Mouse (Mus musculus) stomach, embryonic 14.5 days (tissue): ENCODE measurements around the gene Fam126a. TPM values are rescaled to one million over a fixed set of nuclear protein-coding genes. Genes with fewer than 3 reads are reported as not detected.

Source experiments
- ATAC-seq: fragments of 200-750 bp; cut with Nextera tagmentation; 2 replicates; pipeline ENCODE4 v1.8.0; 2017; ENCODE audit warnings: low read depth, moderate TSS enrichment; ENCODE audit not compliant: insufficient number of reproducible peaks, insufficient read depth, low FRiP score
- H3K27ac ChIP-seq: fragments of 300-500 bp; sonication (generic); 2 replicates; pipeline ENCODE4 v1.5.1; 2014; ENCODE audit warnings: mild to moderate bottlenecking, low read length, moderate library complexity, mixed read lengths
- H3K27me3 ChIP-seq: fragments of 300-500 bp; sonication (generic); 2 replicates; pipeline ENCODE4 v1.6.1; 2014; ENCODE audit warnings: low read length, control low read depth, mixed read lengths; ENCODE audit not compliant: control insufficient read depth, insufficient read depth
- H3K36me3 ChIP-seq: fragments of 300-500 bp; sonication (generic); 2 replicates; pipeline ENCODE4 v1.6.1; 2014; ENCODE audit warnings: mild to moderate bottlenecking, control low read depth, low read length, moderate library complexity, mixed read lengths; ENCODE audit not compliant: control insufficient read depth, insufficient read depth
- H3K4me1 ChIP-seq: fragments of 300-500 bp; sonication (generic); 2 replicates; pipeline ENCODE4 v1.6.1; 2014; ENCODE audit warnings: low read length, control low read depth, mixed read lengths; ENCODE audit not compliant: control insufficient read depth, insufficient read depth
- H3K4me2 ChIP-seq: fragments of 300-500 bp; sonication (generic); replicated peaks from 2 replicates; pipeline ENCODE4 v1.6.1; 2014; ENCODE audit warnings: low read depth, low read length, control low read depth
- H3K4me3 ChIP-seq: fragments of 300-500 bp; sonication (generic); 2 replicates; pipeline ENCODE4 v1.5.1; 2014; ENCODE audit warnings: low read depth, low read length, control low read depth
- H3K9ac ChIP-seq: fragments of 300-500 bp; sonication (generic); replicated peaks from 2 replicates; pipeline ENCODE4 v1.6.1; 2014; ENCODE audit warnings: low read depth, mild to moderate bottlenecking, control low read depth, low read length, moderate library complexity, mixed read lengths
- H3K9me3 ChIP-seq: fragments of 300-500 bp; sonication (generic); 2 replicates; pipeline ENCODE4 v1.6.1; 2016; ENCODE audit warnings: low read depth, low read length, control low read depth; ENCODE audit not compliant: control insufficient read depth
- WGBS: fragments of 180-500 bp; shearing (Covaris S2); extraction: QIAGEN DNeasy Blood & Tissue Kit; methylation state at CpG from one replicate; pipeline ENCODE4 v1.1.7; 2014; 5-methylcytosine and 5-hydroxymethylcytosine counted together
- polyA plus RNA-seq: library from polyadenylated mRNA; unstranded; fragments of >200 nt; fragmentation: Nextera tagmentation; extraction: Ambion mirVana; gene quantifications from 2 replicates; pipeline ENCODE4 v1.2.1, GENCODE M21; 2014

Fam126a gene
- 21.3 and 22.9 TPM in 2 replicates for polyA plus RNA-seq

DNA sequence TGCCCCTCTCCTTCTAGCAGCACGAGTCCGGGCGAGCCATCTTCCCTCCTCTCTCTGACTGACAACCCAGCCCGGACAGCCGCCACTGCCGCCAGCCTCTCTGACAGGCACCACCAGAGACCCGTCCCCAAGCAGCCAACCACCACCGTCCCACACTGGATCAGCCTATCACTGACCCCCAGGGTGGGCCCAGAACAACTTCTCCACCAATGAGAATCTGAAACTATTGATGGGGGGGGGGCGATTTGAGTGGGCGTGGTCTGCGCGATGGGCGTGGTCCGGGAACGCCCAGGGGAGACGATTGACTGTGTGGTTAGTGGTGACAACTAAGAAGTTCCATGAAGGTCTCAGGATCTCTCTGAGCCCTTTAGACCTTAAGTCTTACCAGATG lies at the start of gene Fam126a:
Gene Fam126a (minus strand): TSS at position 112 of the 391 bp plus-strand sequence.
- ATAC-seq = peak; percentile 100
- Histone ChIP-seq H3K9me3 (no peaks in the 10 kb centered on the region), H3K9ac (peak within 1 kb of the TSS; percentile 67), H3K27me3 (no peaks in the 10 kb centered on the region), H3K27ac (peak within 1 kb of the TSS; percentile 69; the same call in 1 of the 2 replicates), H3K4me1 (no peaks in the 10 kb centered on the region), H3K36me3 (no peaks in the 10 kb centered on the region), H3K4me2 (peak within 1 kb of the TSS; percentile 76), H3K4me3 (peak within 1 kb of the TSS; percentile 69)
- under 1% methylated on average over 15 of the region's 16 CpGs for WGBS

DNA sequence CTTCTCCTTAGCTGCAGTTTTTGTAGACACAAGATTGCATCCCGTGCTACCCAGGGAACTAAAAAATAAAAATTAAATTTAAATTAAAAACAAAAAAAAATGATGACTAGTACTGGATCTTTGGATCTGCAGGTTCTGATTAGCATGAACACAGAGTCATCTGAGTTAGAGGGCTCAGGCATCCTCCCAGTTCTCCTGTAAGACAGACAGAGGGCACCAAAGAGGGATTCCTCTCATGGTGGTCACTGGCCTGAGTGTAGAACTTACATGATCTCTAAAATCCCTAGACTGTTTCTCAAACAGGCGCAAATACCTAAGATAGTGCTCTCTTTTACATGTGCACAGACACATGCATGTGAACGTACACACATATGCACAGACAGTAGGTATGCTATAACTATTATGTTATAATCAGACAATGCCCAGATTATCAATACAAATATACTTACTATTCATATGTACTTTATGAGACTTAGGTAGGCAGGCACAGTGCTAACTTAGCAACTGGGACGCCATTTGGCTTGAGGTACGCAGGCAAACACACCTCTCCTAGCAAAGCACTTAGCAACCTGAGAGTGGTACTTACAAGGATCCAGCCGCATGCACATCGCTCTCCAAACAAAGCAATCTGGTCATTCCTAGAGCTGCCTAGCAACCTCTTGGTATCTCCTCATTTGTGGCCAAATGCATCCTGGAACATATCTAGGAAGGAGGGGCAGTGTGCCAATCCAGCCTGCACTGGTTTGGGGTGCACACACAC lies 48.1 kb upstream of the Fam126a start:
- H3K36me3 ChIP-seq = no peaks in the 10 kb centered on the region
- no peak overlapping the region for H3K4me3 ChIP-seq
- no peaks in the 10 kb centered on the region for H3K27me3 ChIP-seq
- ATAC-seq = no peak
- WGBS = 73% methylated on average over 7 of the region's 7 CpGs
- H3K9me3 ChIP-seq = no peaks in the 10 kb centered on the region
- H3K27ac ChIP-seq = no peak overlapping the region
- H3K4me2 ChIP-seq = no peak overlapping the region
- H3K4me1 ChIP-seq = no peaks in the 10 kb centered on the region
- no peak overlapping the region for H3K9ac ChIP-seq

DNA sequence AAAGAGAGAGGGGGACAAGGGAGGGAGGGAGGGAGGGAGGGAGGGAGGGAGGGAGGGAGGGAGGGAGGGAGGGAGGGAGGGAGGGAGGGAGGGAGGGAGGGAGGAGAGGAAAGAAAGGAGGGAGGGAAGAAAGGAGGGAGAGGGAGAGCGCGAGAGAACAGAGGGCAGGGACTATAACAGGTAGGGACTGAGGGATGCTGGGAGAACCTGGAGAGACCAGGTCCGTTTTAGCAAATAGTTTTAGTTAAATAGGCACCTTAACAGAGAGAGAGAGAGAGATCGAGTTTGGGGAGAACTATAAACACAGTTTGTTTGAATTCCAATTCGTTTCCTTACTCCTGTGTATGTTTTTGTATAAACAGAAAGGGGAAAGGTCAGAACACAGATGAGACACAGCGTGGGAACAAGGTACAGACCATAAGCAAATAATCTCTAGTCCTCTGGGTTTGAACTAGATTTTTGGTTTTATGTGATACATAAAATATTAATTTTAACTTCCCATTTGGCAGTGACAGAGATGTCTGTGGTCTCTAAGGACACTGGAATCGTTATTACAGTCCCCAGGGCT lies 47.3 kb upstream of the Fam126a start:
- Histone ChIP-seq H3K4me1 (no peaks in the 10 kb centered on the region), H3K27ac (no peak overlapping the region), H3K9me3 (no peaks in the 10 kb centered on the region), H3K9ac (no peak overlapping the region), H3K27me3 (no peaks in the 10 kb centered on the region), H3K36me3 (no peaks in the 10 kb centered on the region), H3K4me3 (peak overlapping the region; percentile 16; the same call in 1 of the 2 replicates), H3K4me2 (peak overlapping the region; percentile 39; the same call in 1 of the 2 replicates)
- ATAC-seq = no peak
- WGBS = 7% methylated on average over 7 of the region's 7 CpGs

GRCm38 (mm10) chr5:24076986-24077718 lies 46.7 kb upstream of the Fam126a start:
- H3K4me3 ChIP-seq = peak overlapping the region; percentile 16
- H3K4me2 ChIP-seq = peak overlapping the region; percentile 39
- WGBS = under 1% methylated on average over 15 of the region's 15 CpGs
- ATAC-seq = peak; percentile 75; the same call in 1 of the 2 replicates
- H3K27me3 ChIP-seq = no peaks in the 10 kb centered on the region
- H3K36me3 ChIP-seq = no peaks in the 10 kb centered on the region
- no peaks in the 10 kb centered on the region for H3K4me1 ChIP-seq
- no peak overlapping the region for H3K27ac ChIP-seq
- no peaks in the 10 kb centered on the region for H3K9me3 ChIP-seq
- no peak overlapping the region for H3K9ac ChIP-seq

GRCm38 (mm10) chr5:24072031-24072430 lies 41.5 kb upstream of the Fam126a start:
- Histone ChIP-seq H3K9ac (no peak overlapping the region), H3K27me3 (no peaks in the 10 kb centered on the region), H3K4me1 (no peaks in the 10 kb centered on the region), H3K27ac (no peak overlapping the region), H3K4me3 (no peak overlapping the region), H3K4me2 (no peak overlapping the region), H3K36me3 (no peaks in the 10 kb centered on the region), H3K9me3 (no peaks in the 10 kb centered on the region)
- ATAC-seq = no peak
- 74% methylated on average over 6 of the region's 6 CpGs for WGBS

- Histone ChIP-seq H3K9ac (no peak overlapping the region), H3K4me1 (no peaks in the 10 kb centered on the region), H3K27ac (no peak overlapping the region), H3K4me2 (no peak overlapping the region), H3K27me3 (no peaks in the 10 kb centered on the region), H3K36me3 (no peaks in the 10 kb centered on the region), H3K9me3 (no peaks in the 10 kb centered on the region), H3K4me3 (no peak overlapping the region)
- ATAC-seq = no peak
- WGBS = 74% methylated on average over 6 of the region's 6 CpGs
Observed at GRCm38 (mm10) chr5:24068955-24069354, 38.5 kb upstream of the Fam126a start.

- Histone ChIP-seq H3K9ac (no peak overlapping the region), H3K36me3 (no peaks in the 10 kb centered on the region), H3K4me1 (no peaks in the 10 kb centered on the region), H3K4me2 (no peak overlapping the region), H3K9me3 (no peaks in the 10 kb centered on the region), H3K4me3 (no peak overlapping the region), H3K27ac (no peak overlapping the region), H3K27me3 (no peaks in the 10 kb centered on the region)
- WGBS = 70% methylated on average over 4 of the region's 4 CpGs
- no peak for ATAC-seq
Observed at GRCm38 (mm10) chr5:24063545-24063944, 33.1 kb upstream of the Fam126a start.

- ATAC-seq = no peak
- Histone ChIP-seq H3K4me2 (no peak overlapping the region), H3K36me3 (no peaks in the 10 kb centered on the region), H3K4me3 (no peak overlapping the region), H3K27ac (no peak overlapping the region), H3K27me3 (no peaks in the 10 kb centered on the region), H3K9ac (no peak overlapping the region), H3K4me1 (no peaks in the 10 kb centered on the region), H3K9me3 (no peaks in the 10 kb centered on the region)
- WGBS = 82% methylated on average over 6 of the region's 6 CpGs
Observed at GRCm38 (mm10) chr5:24063034-24063433, 32.5 kb upstream of the Fam126a start.
